Mouse (Mus musculus) MEL (cell line): ENCODE measurements around the gene Spata31d1a. TPM values are rescaled to one million over a fixed set of nuclear protein-coding genes. Genes with fewer than 3 reads are reported as not detected.
A peak's percentile ranks its signal among the peaks of the same experiment; 100 is the strongest.

Experiments
- DNase-seq: peaks from one replicate; pipeline ENCODE4 v3.0.0; 2011; ENCODE audit warnings: low read depth, low spot score
- H3K27ac ChIP-seq: 2 replicates; pipeline ENCODE4 v1.5.1; 2012; ENCODE audit warnings: low read depth, mild to moderate bottlenecking, control low read depth, low read length, moderate library complexity; ENCODE audit not compliant: control insufficient read depth
- H3K27me3 ChIP-seq, 2 experiments: fragments of 150-350 bp in 1 of 2; sonication (generic) in 1 of 2; 2 replicates each; pipeline ENCODE4 v1.6.1; 2012; ENCODE audit warnings: low read length in 2 of 2, mild to moderate bottlenecking in 2 of 2, improper control_type of control experiment in 1 of 2, moderate library complexity in 1 of 2; ENCODE audit not compliant: insufficient read depth in 2 of 2, control insufficient read depth in 1 of 2
- H3K36me3 ChIP-seq, 2 experiments: 2 replicates each; pipeline ENCODE4 v1.6.1; 2012 to 2014; ENCODE audit warnings: low read length in 2 of 2, improper control_type of control experiment in 1 of 2, inconsistent platforms in 1 of 2, mild to moderate bottlenecking in 1 of 2; ENCODE audit not compliant: insufficient read depth in 2 of 2, control insufficient read depth in 1 of 2
- H3K4me1 ChIP-seq, 2 experiments: fragments of 150-350 bp in 1 of 2; sonication (generic) in 1 of 2; 2 replicates each; pipeline ENCODE4 v1.6.1; 2012; ENCODE audit warnings: low read length in 2 of 2, improper control_type of control experiment in 1 of 2, mild to moderate bottlenecking in 1 of 2; ENCODE audit not compliant: insufficient read depth in 2 of 2, control insufficient read depth in 1 of 2
- H3K4me3 ChIP-seq, 2 experiments: fragments of 150-350 bp in 1 of 2; sonication (generic) in 1 of 2; 2 replicates each; pipeline ENCODE4 v1.5.1; 2012; ENCODE audit warnings: low read depth in 2 of 2, low read length in 2 of 2, mild to moderate bottlenecking in 2 of 2, moderate library complexity in 2 of 2, control low read depth in 1 of 2, improper control_type of control experiment in 1 of 2; ENCODE audit not compliant: control insufficient read depth in 1 of 2, insufficient read depth in 1 of 2
- H3K79me2 ChIP-seq: 2 replicates; pipeline ENCODE4 v1.6.1; 2012; ENCODE audit warnings: mild to moderate bottlenecking, low read length, moderate library complexity; ENCODE audit not compliant: control insufficient read depth, poor library complexity, insufficient read depth
- H3K9ac ChIP-seq: 2 replicates; pipeline ENCODE4 v1.6.1; 2012; ENCODE audit warnings: low read depth, mild to moderate bottlenecking, control low read depth, low read length, moderate library complexity; ENCODE audit not compliant: control insufficient read depth, poor library complexity, severe bottlenecking
- H3K9me3 ChIP-seq: fragments of 150-350 bp; sonication (generic); replicated peaks from 2 replicates; pipeline ENCODE4 v1.6.1; 2012; ENCODE audit warnings: mild to moderate bottlenecking, low read length, improper control_type of control experiment, moderate library complexity; ENCODE audit not compliant: insufficient read depth
- BHLHE40 ChIP-seq: IDR thresholded peaks from 2 replicates; pipeline ENCODE4 v1.6.1; 2012; ENCODE audit warnings: low read depth, mild to moderate bottlenecking, inconsistent platforms, low read length, improper control_type of control experiment, borderline replicate concordance
- CHD1 ChIP-seq: IDR thresholded peaks from 2 replicates; pipeline ENCODE4 v1.6.1; 2012; ENCODE audit warnings: low read depth, mild to moderate bottlenecking, inconsistent platforms, low read length, improper control_type of control experiment
- CHD2 ChIP-seq: IDR thresholded peaks from 2 replicates; pipeline ENCODE4 v1.6.1; 2011; ENCODE audit warnings: low read length, improper control_type of control experiment
- ELF1 ChIP-seq: IDR thresholded peaks from 2 replicates; pipeline ENCODE4 v1.6.1; 2014; ENCODE audit warnings: low read depth, mild to moderate bottlenecking, inconsistent platforms, low read length, improper control_type of control experiment, moderate library complexity
- GABPA ChIP-seq: IDR thresholded peaks from 2 replicates; pipeline ENCODE4 v1.6.1; 2012; ENCODE audit warnings: low read depth, mild to moderate bottlenecking, inconsistent platforms, low read length, improper control_type of control experiment, moderate library complexity
- GATA1 ChIP-seq: IDR thresholded peaks from 2 replicates; pipeline ENCODE4 v1.6.1; 2011; ENCODE audit warnings: low read depth, low read length, improper control_type of control experiment
- JUND ChIP-seq: IDR thresholded peaks from 2 replicates; pipeline ENCODE4 v1.6.1; 2011; ENCODE audit warnings: low read depth, mild to moderate bottlenecking, improper control_type of control experiment, low read length
- MAX ChIP-seq: IDR thresholded peaks from 2 replicates; pipeline ENCODE4 v1.6.1; 2011; ENCODE audit warnings: low read length, improper control_type of control experiment
- MEF2A ChIP-seq: IDR thresholded peaks from 2 replicates; pipeline ENCODE4 v1.6.1; 2014; ENCODE audit warnings: low read depth, mild to moderate bottlenecking, inconsistent platforms, low read length, improper control_type of control experiment; ENCODE audit not compliant: poor library complexity, insufficient replicate concordance, severe bottlenecking; ENCODE audit errors: extremely low read depth
- MXI1 ChIP-seq: IDR thresholded peaks from 2 replicates; pipeline ENCODE4 v1.6.1; 2011; ENCODE audit warnings: mild to moderate bottlenecking, low read depth, low read length, improper control_type of control experiment
- MYB ChIP-seq: IDR thresholded peaks from 2 replicates; pipeline ENCODE4 v1.6.1; 2011; ENCODE audit warnings: mild to moderate bottlenecking, low read depth, low read length, improper control_type of control experiment
- MYC ChIP-seq: IDR thresholded peaks from 2 replicates; pipeline ENCODE4 v1.6.1; 2011; ENCODE audit warnings: low read depth, mild to moderate bottlenecking, low read length, improper control_type of control experiment, moderate library complexity
- RCOR1 ChIP-seq: IDR thresholded peaks from 2 replicates; pipeline ENCODE4 v1.6.1; 2012; ENCODE audit warnings: low read depth, mild to moderate bottlenecking, inconsistent platforms, low read length, improper control_type of control experiment
- UBTF ChIP-seq: IDR thresholded peaks from 2 replicates; pipeline ENCODE4 v1.6.1; 2012; ENCODE audit warnings: low read depth, mild to moderate bottlenecking, inconsistent platforms, low read length, improper control_type of control experiment, moderate library complexity, borderline replicate concordance; ENCODE audit not compliant: insufficient read depth
- USF2 ChIP-seq, 2 experiments: IDR thresholded peaks; 2 replicates each; pipeline ENCODE4 v1.6.1; 2011 to 2012; ENCODE audit warnings: improper control_type of control experiment in 2 of 2, low read length in 2 of 2, borderline replicate concordance in 1 of 2, inconsistent platforms in 1 of 2, low read depth in 1 of 2, mild to moderate bottlenecking in 1 of 2; ENCODE audit not compliant: insufficient read depth in 1 of 2
- ZNF384 ChIP-seq: IDR thresholded peaks from 2 replicates; pipeline ENCODE4 v1.6.1; 2012; ENCODE audit warnings: low read depth, mild to moderate bottlenecking, inconsistent platforms, low read length, improper control_type of control experiment
- polyA plus RNA-seq, 2 experiments: library from polyadenylated mRNA; stranded (reverse) in 1 of 2; unstranded in 1 of 2; fragments of >175 nt in 1 of 2; fragments of >200 nt in 1 of 2; gene quantifications; 2 replicates each; pipeline versions ENCODE4 v1.2.1 to v1.2.4; 2012; ENCODE audit warnings: low replicate concordance in 2 of 2, low read depth in 1 of 2; ENCODE audit not compliant: insufficient read length in 2 of 2, insufficient read depth in 1 of 2, missing spikeins in 1 of 2
- total RNA-seq: library from RNA; depleted of rRNA; stranded (reverse); fragments of 300-350 nt; gene quantifications from 2 replicates; pipeline ENCODE4 v1.2.3, GENCODE M21; 2012

Gene Spata31d1a
- total and polyA plus RNA-seq, 3 experiments = 0.03 TPM; not detected in 2

DNA sequence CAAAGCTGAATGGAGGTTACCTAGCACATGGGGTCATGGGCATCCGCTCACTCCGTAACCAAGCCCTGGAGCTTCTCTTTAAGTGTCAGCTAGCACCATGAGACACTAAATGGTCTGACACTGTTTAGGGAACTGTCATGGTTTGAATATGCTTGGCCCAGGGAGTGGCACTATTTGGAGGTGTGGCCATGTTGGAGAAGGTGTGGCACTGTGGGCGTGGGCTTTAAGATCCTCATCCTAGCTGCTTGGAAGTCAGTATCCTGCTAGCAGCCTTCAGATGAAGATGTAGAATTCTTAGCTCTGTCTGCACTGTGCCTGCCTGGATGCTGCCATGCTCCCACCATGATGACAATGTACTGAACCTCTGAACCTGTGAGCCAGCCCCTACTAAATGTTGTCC, 49.8 kb downstream of the Spata31d1a start:
- DNase-seq = peak; percentile 32
- Histone ChIP-seq H3K9ac (no peak overlapping the region), H3K79me2 (no peaks in the 10 kb centered on the region), H3K27ac (no peak overlapping the region), H3K4me1 (no peaks in the 10 kb centered on the region), H3K9me3 (no peaks in the 10 kb centered on the region), H3K36me3 (peaks cover 0 to 2% of the 10 kb centered on the region in 2 experiments; a peak in 2 of 4 replicates), H3K4me3 (no peak overlapping the region), H3K27me3 (no peaks in the 10 kb centered on the region)
- no peak for TF ChIP-seq MYC
- TF ChIP-seq CHD1 = no peak
- TF ChIP-seq MXI1 = no peak
- TF ChIP-seq RCOR1 = no peak
- TF ChIP-seq MYB = no peak
- TF ChIP-seq GABPA = no peak
- TF ChIP-seq UBTF = no peak
- no peak for TF ChIP-seq MAX
- no peak for TF ChIP-seq MEF2A
- no peak for TF ChIP-seq JUND
- no peak for TF ChIP-seq ZNF384
- no peak for TF ChIP-seq CHD2
- TF ChIP-seq USF2 (IDR thresholded peaks at IDR 0.05; ENCODE audit: borderline replicate concordance in 1 of 2, insufficient read depth in 1 of 2, low read depth in 1 of 2, low read length in 2 of 2) = no peak

DNA sequence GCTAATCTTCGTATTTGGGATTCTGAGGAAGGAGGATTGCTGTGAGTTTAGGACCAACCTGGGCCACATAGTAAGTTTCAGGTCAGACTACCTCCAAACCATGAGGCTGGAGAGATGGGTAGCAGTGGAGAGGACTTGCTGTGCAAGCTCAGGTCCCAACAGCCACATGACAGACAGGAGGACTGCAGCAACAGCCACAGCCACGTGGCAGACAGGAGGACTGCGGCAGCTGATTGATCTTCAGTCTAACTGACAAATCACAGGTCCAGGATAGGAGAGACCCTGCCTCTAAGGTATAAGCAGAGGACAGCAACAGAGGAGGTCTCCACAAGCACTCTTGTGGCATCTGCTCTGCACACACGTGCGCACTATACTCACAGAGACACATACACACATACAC, 52.3 kb downstream of the Spata31d1a start:
- DNase-seq = no peak
- Histone ChIP-seq H3K27ac (no peak overlapping the region), H3K36me3 (peaks cover 0 to 2% of the 10 kb centered on the region in 2 experiments; a peak in 2 of 4 replicates), H3K4me1 (no peaks in the 10 kb centered on the region), H3K27me3 (no peaks in the 10 kb centered on the region), H3K79me2 (no peaks in the 10 kb centered on the region), H3K9me3 (no peaks in the 10 kb centered on the region), H3K4me3 (no peak overlapping the region), H3K9ac (no peak overlapping the region)
- no peak for TF ChIP-seq GATA1
- no peak for TF ChIP-seq BHLHE40
- TF ChIP-seq ZNF384 = no peak
- no peak for TF ChIP-seq ELF1
